Mouse (Mus musculus): ENCODE data around the gene Srrm2.

GRCm38 (mm10) chr17:23755689-23756088, 34.6 kb upstream of the Srrm2 start:
- TF ChIP-seq POLR2A (IDR thresholded peaks at IDR 0.05; ENCODE audit: low read depth, low read length): no peak
- no peak for TF ChIP-seq CTCF (IDR thresholded peaks at IDR 0.05; ENCODE audit: extremely low read depth, insufficient read length, insufficient replicate concordance, low read depth, low read length)
